Mouse (Mus musculus) liver, embryonic 12.5 days (tissue): ENCODE results near the gene Ints3. TPM values are rescaled to one million over a fixed set of nuclear protein-coding genes. Genes with fewer than 3 reads are reported as not detected.

ENCODE experiments used
- ATAC-seq: fragments of 200-750 bp; cut with Nextera tagmentation; 2 replicates; pipeline ENCODE4 v1.8.0; 2017; ENCODE audit warnings: moderate number of reproducible peaks, mild to moderate bottlenecking, moderate library complexity
- H3K27ac ChIP-seq: fragments of 300-500 bp; sonication (generic); 2 replicates; pipeline ENCODE4 v1.5.1; 2016; ENCODE audit warnings: mild to moderate bottlenecking
- H3K27me3 ChIP-seq: fragments of 300-500 bp; sonication (generic); replicated peaks from 2 replicates; pipeline ENCODE4 v1.6.1; 2016; ENCODE audit warnings: mild to moderate bottlenecking, moderate library complexity
- H3K36me3 ChIP-seq: fragments of 300-500 bp; sonication (generic); 2 replicates; pipeline ENCODE4 v1.6.1; 2016; ENCODE audit warnings: mild to moderate bottlenecking, moderate library complexity
- H3K4me1 ChIP-seq: fragments of 300-500 bp; sonication (generic); 2 replicates; pipeline ENCODE4 v1.6.1; 2016
- H3K4me2 ChIP-seq: fragments of 300-500 bp; sonication (generic); 2 replicates; pipeline ENCODE4 v1.6.1; 2016; ENCODE audit warnings: mild to moderate bottlenecking, moderate library complexity
- H3K4me3 ChIP-seq: fragments of 300-500 bp; sonication (generic); 2 replicates; pipeline ENCODE4 v1.5.1; 2016; ENCODE audit warnings: mild to moderate bottlenecking, moderate library complexity
- H3K9ac ChIP-seq: fragments of 300-500 bp; sonication (generic); 2 replicates; pipeline ENCODE4 v1.6.1; 2016; ENCODE audit warnings: mild to moderate bottlenecking, moderate library complexity
- H3K9me3 ChIP-seq: fragments of 300-500 bp; sonication (generic); replicated peaks from 2 replicates; pipeline ENCODE4 v1.6.1; 2016; ENCODE audit warnings: mild to moderate bottlenecking, moderate library complexity
- WGBS: fragments of 180-500 bp; shearing (Covaris S2); methylation state at CpG from one replicate; pipeline ENCODE4 v1.1.7; 2016; ENCODE audit not compliant: insufficient replicate concordance; 5-methylcytosine and 5-hydroxymethylcytosine counted together
- polyA plus RNA-seq: library from polyadenylated mRNA; unstranded; fragments of >200 nt; fragmentation: Nextera tagmentation; extraction: Ambion mirVana; gene quantifications from 2 replicates; pipeline ENCODE4 v1.2.1, GENCODE M21; 2016

The Ints3 gene
- polyA plus RNA-seq, 1 experiment from 2014 or later = 20.8 TPM

DNA sequence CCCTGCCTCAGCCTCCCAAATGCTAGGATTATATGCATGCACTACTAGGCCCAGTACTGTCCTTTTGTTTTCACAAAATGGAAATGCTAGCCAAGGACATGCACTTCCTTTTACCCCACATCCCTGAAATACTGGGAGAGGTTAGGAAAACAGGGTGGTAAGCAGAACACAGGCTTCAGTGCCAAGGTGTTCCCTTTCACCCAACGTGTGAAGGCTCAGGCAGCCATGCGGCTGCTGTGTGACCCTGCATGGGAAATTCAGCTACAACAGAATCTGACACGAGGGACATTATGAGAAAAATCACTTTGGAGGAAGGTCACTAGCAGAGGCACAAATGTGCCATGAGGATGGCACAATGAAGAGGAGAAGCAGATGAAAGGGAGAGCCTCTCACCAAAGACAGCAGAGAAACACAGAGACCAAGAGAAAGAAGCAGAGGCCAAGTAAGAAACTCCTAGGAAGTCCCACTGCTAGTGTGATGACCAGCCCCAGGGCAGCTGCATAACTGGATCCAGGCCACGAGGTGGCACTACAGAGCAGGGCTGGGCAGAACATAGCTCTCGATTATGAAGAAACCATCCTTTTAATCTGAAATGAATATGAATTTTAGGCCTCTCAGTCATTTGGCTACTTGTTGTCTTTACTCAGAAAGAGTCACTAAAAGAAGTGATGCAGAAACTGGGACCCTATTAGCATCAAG, 21.0 kb downstream of the Ints3 start:
- WGBS = 43% methylated on average over 5 of the region's 5 CpGs
- no peak for ATAC-seq
- H3K4me1 ChIP-seq = 0 out of 2 replicates have a peak, but pooled peaks cover 4% of the 10 kb centered on the region
- no peak overlapping the region for H3K4me2 ChIP-seq
- no peak overlapping the region for H3K9ac ChIP-seq
- no peak overlapping the region for H3K4me3 ChIP-seq
- H3K27ac ChIP-seq = no peak overlapping the region
- H3K9me3 ChIP-seq = no peaks in the 10 kb centered on the region
- no peaks in the 10 kb centered on the region for H3K27me3 ChIP-seq
- H3K36me3 ChIP-seq = peaks cover 99% of the 10 kb centered on the region

DNA sequence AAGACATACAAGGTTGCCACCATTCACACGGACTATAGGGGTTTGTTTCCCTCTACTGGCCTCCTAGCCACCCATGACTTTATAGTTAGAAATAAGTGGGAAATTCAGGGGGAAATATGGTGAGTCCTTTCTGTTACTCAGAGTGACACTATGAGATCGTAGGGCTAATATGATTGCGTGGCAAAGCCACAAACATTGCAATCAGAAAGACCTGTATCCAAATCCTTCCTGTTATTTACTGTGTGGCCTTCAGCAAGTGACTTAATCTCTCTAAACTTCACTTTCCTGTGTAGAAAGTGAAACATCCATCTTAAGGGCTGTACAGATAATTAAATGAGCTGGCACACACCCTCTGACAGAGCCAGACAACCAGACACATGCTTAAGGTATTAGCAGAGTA, 24.7 kb downstream of the Ints3 start:
- Histone ChIP-seq H3K9me3 (no peaks in the 10 kb centered on the region), H3K27ac (no peak overlapping the region), H3K36me3 (peaks cover 99% of the 10 kb centered on the region), H3K4me2 (no peak overlapping the region), H3K9ac (no peak overlapping the region), H3K4me3 (no peak overlapping the region), H3K27me3 (no peaks in the 10 kb centered on the region), H3K4me1 (0 out of 2 replicates have a peak, but pooled peaks cover 4% of the 10 kb centered on the region)
- no peak for ATAC-seq
- WGBS = 67% methylated on average over 3 of the region's 3 CpGs

DNA sequence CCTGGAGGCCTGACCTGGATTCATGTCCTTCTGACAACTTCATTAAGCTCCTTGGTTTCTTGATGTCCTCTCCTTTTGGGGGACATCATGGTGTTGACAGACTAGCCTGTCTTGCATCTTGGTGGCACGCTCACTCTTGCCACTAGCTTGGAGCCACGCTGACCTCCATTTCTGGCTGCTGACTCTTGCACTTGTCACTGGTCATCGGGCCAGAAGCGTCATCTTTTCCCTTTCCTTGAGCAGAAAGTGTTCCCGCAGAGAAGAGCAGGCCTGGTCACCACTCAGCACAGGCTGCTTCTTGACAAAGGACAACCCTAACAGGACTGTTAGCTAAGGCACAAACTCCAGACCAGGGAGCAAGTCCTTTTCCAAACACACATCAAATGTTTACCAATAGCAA, 27.0 kb downstream of the Ints3 start:
- ATAC-seq = no peak
- no peak overlapping the region for H3K4me2 ChIP-seq

DNA sequence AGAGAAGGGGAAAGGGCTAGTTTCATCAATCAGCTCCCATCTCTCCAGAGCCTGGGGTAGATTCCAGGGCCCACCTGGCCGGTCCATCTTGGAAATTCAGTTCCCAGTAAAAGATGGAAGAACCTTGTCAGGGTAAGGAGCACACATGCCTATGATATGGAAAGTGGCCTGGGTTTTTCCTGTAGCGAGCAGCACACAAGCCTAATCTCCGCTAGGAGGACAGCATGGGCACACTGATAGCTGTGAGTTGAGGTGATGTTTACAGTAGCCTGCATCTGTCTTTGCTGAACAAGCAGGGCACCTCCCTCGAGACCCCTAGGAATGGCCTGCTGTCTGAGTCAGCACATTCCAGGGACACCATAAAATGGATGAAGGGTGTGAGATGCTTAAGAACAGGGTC, 28.8 kb downstream of the Ints3 start:
- Histone ChIP-seq H3K36me3 (peaks cover 100% of the 10 kb centered on the region), H3K9me3 (no peaks in the 10 kb centered on the region), H3K4me1 (no peaks in the 10 kb centered on the region), H3K4me3 (no peak overlapping the region), H3K27ac (no peak overlapping the region), H3K4me2 (no peak overlapping the region), H3K27me3 (no peaks in the 10 kb centered on the region), H3K9ac (no peak overlapping the region)
- WGBS = 80% methylated on average over 4 of the region's 4 CpGs
- no peak for ATAC-seq

More for the DNA sequence above, 27.0 kb downstream of the Ints3 start:
- H3K27ac ChIP-seq = no peak overlapping the region
- H3K36me3 ChIP-seq = peaks cover 100% of the 10 kb centered on the region
- H3K9me3 ChIP-seq = no peaks in the 10 kb centered on the region
- no peak overlapping the region for H3K9ac ChIP-seq
- no peak overlapping the region for H3K4me3 ChIP-seq
- 92% methylated on average over 5 of the region's 5 CpGs for WGBS
- H3K4me1 ChIP-seq = no peaks in the 10 kb centered on the region
- H3K27me3 ChIP-seq = no peaks in the 10 kb centered on the region

DNA sequence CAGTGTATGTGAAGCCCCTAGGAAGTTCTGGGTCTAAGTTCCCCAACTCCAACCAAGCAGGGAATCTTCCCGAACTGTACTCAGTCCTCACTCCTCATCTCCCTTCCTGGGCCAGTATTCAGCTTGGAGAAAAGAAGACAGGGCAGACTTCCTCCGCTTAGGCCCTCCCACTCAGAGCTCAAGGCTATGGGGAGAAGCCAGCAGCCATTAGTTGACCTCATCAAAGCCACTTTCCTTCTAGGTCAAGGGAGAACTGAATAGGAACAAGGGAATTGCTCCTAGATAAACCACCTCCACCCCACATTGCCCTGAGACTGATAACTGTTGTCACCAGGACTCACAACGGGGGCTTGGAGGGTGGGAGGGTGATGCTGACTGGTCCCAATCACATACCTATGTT, 29.3 kb downstream of the Ints3 start:
- peaks cover 100% of the 10 kb centered on the region for H3K36me3 ChIP-seq
- H3K4me2 ChIP-seq = no peak overlapping the region
- no peak overlapping the region for H3K9ac ChIP-seq
- no peak for ATAC-seq
- H3K27me3 ChIP-seq = no peaks in the 10 kb centered on the region
- no peaks in the 10 kb centered on the region for H3K4me1 ChIP-seq
- 71% methylated on average over 3 of the region's 3 CpGs for WGBS
- H3K27ac ChIP-seq = no peak overlapping the region
- H3K4me3 ChIP-seq = no peak overlapping the region
- no peaks in the 10 kb centered on the region for H3K9me3 ChIP-seq

DNA sequence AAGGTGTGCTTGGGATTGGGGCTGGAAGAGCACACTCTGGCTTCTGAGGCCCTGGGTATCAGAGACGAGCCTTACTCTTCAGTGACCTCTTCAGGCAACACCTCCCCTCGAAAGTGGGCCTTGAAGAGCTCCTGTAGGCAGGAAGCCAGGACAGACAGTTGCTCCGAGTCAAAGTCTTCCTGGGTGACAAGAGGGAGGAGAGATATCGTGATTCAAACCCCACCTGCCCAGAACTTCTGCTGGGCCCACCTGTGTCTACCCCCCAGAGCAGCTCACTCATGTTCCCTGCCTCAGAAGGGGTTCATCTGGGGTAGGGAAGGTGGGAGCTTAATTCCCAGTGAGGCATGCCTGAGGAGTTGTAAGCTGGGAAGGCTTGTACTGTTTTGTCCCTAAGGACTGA, 32.4 kb downstream of the Ints3 start:
- H3K4me3 ChIP-seq = no peak overlapping the region
- 64% methylated on average over 4 of the region's 4 CpGs for WGBS
- H3K27me3 ChIP-seq = no peaks in the 10 kb centered on the region
- no peak overlapping the region for H3K9ac ChIP-seq
- H3K36me3 ChIP-seq = peaks cover 98% of the 10 kb centered on the region
- no peaks in the 10 kb centered on the region for H3K4me1 ChIP-seq
- no peak overlapping the region for H3K27ac ChIP-seq
- no peak overlapping the region for H3K4me2 ChIP-seq
- H3K9me3 ChIP-seq = no peaks in the 10 kb centered on the region
- ATAC-seq = no peak

DNA sequence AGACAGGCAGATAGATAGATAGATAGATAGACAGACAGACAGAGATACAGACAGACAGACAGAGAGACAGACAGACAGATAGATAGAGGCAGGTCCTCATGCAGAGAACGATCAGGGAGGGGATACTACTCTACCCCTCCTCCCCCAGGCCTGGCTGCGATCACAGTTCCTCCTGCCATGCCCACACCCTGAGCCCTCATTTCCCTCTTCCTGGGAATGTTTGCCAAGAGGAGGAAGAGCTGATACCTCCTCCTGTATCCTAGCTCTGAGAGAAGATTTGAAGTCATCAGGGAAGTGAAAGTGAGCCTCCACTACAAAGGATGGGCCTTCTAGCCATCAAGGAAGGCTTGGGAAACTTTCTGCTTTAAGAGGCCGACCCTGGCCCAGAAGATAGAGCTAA, 37.8 kb downstream of the Ints3 start:
- H3K9ac ChIP-seq = no peak overlapping the region
- whole genome bisulfite sequencing = 71% methylated on average over 3 of the region's 3 CpGs
- no peak overlapping the region for H3K4me3 ChIP-seq
- H3K9me3 ChIP-seq = no peaks in the 10 kb centered on the region
- H3K4me1 ChIP-seq = no peaks in the 10 kb centered on the region
- no peak overlapping the region for H3K4me2 ChIP-seq
- ATAC-seq = no peak
- H3K27ac ChIP-seq = no peak overlapping the region
- peaks cover 96% of the 10 kb centered on the region for H3K36me3 ChIP-seq
- H3K27me3 ChIP-seq = peaks cover 5% of the 10 kb centered on the region

DNA sequence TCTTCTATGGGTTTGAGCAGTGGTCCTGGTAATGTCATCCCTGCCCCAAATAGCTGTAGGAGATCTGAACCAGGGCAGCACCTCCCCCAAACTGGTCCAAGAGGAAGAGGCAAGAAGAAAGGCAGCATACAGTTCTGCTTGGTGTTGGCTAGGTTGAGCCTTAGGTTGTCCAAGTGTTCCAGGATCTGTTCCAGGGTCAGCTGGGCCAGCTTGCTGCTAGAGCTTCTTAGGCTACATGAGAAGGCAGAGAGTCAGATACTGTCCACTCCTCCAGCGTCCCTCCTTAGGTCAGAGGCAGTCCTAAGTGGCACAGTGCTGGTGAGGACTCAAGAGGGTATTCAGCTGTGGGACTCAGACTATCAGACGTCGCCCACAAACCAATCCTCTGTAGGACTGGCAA, 40.8 kb downstream of the Ints3 start:
- Histone ChIP-seq H3K4me3 (no peak overlapping the region), H3K27ac (no peak overlapping the region), H3K9me3 (no peaks in the 10 kb centered on the region), H3K4me1 (peaks cover 18% of the 10 kb centered on the region), H3K27me3 (peaks cover 34% of the 10 kb centered on the region), H3K9ac (no peak overlapping the region), H3K4me2 (no peak overlapping the region), H3K36me3 (peaks cover 69% of the 10 kb centered on the region)
- 78% methylated on average over 3 of the region's 3 CpGs for WGBS
- ATAC-seq = no peak

DNA sequence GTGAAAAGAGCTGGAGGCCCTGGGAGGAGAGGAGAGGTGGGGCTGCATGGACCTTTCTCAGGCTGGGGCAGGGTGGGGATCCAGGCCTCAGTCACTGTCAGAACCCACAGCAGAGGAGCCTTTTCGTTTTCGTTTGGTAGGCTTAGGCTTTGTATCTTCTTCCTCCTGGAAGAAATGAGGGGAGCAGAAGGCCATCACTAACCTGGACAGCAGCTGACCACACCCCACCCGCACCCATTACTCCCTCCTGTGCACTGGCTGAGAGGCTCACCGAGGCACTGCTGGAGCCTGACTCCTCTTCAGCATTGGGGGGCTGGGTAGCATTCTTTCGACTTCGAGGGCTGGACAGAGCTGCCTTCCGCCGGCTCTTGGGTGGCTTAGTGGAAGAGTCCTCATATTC, 41.5 kb downstream of the Ints3 start:
- Histone ChIP-seq H3K27ac (no peak overlapping the region), H3K36me3 (peaks cover 62% of the 10 kb centered on the region), H3K4me2 (no peak overlapping the region), H3K4me3 (no peak overlapping the region), H3K9me3 (no peaks in the 10 kb centered on the region), H3K27me3 (peaks cover 41% of the 10 kb centered on the region), H3K9ac (no peak overlapping the region), H3K4me1 (peaks cover 18% of the 10 kb centered on the region)
- WGBS = 80% methylated on average over 8 of the region's 8 CpGs
- ATAC-seq = no peak

DNA sequence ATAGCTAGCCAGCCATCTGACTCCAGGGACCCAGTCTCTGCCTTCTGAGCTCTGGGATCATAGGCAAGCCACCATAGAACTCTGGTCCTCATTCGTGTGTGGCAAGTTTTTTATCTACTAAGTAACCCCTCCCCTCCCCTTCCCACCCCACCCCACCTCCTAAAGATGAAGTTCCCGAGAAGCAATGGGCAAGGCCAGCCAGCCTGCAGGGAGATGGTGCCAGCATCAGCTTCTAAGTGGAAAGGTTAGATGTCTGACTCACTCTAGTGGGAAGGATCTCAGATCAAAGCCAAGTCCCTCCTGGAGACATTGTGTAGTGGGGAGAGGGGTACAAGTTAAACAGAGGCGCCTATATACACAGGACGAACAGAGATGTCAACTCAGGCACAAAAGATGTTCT, 42.4 kb downstream of the Ints3 start:
- no peak overlapping the region for H3K4me2 ChIP-seq
- peaks cover 56% of the 10 kb centered on the region for H3K36me3 ChIP-seq
- H3K4me1 ChIP-seq = peaks cover 18% of the 10 kb centered on the region

DNA sequence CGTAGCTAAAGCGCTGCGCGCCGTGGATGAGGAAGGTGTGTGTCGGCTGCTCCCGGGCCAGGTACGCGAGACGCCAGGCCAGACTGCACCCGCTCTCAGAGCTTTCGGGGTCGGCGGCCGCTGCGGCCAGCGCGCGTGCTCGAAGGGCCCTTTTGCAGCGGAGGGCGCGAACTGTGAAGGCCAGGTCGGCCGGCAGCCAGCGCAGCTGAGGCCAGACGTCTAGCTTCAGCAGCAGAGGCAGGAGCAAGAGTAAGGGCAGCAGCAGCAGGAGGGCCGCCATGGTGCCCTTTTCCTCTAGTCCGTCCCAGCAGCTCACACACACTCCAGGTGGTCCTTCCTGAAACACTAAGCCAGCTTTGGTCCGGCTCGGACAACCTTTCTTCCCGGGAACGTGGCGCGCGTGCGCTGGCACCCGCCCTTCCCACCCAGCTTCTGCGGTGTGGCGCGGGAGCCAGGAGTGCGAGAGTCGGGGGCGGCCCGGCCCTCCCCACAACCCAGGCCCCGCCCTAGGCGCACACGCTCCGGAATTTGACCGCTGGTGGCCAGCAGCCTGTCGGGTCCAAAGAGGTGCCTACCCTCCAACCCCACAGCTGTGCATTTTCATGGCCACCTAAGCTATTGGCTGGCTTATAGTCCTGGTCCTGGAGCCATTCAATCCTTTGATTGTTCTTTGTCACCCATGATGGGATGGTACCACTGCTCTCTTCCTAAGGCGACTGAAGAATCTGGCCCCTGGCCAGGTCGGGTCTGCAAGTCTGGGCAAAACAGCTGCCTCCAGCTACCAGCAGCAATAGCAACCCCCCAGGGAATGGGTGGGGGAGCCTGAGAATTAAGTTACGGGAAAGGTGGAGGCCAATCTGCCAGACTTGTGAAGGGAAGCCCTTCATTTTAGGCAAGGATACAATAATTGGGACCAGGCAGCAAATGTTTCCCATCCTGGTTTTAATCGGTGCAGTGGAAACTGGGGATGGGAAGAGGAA, 43.6 kb downstream of the Ints3 start, which contains the start of gene Slc27a3:
Gene Slc27a3, minus strand, starts transcription at position 428 of the 980 bp plus-strand sequence.
- Histone ChIP-seq H3K9ac (peak within 1 kb of the TSS; percentile 8; the same call in 1 of the 2 replicates), H3K4me2 (peak within 1 kb of the TSS; percentile 74), H3K36me3 (peaks cover 44% of the 10 kb centered on the region), H3K9me3 (no peaks in the 10 kb centered on the region), H3K27ac (no peak within 1 kb of the TSS), H3K4me1 (peaks cover 23% of the 10 kb centered on the region), H3K27me3 (peaks cover 43% of the 10 kb centered on the region), H3K4me3 (peak within 1 kb of the TSS; percentile 55)
- peak; percentile 35; the same call in 1 of the 2 replicates for ATAC-seq
- 4% methylated on average over 55 of the region's 55 CpGs for WGBS

More for the DNA sequence above, 42.4 kb downstream of the Ints3 start:
- Histone ChIP-seq H3K4me3 (no peak overlapping the region), H3K27ac (no peak overlapping the region), H3K9me3 (no peaks in the 10 kb centered on the region), H3K9ac (no peak overlapping the region), H3K27me3 (peaks cover 43% of the 10 kb centered on the region)
- ATAC-seq = no peak
- WGBS = 66% methylated on average over 4 of the region's 4 CpGs
